Mouse (Mus musculus) thymus, postnatal 10 days (tissue): ENCODE results near the gene Gm5478.
"Not testable (repeated sequence)": the region's sequence is repeated elsewhere in the genome, so short reads cannot be mapped to it uniquely, and the experiment has no call there.

Source experiments
- DNase-seq, 2 experiments: peaks; one replicate each; pipeline ENCODE4 v3.0.0; 2021; ENCODE audit warnings: low spot score in 2 of 2

Gm5478 gene

DNA sequence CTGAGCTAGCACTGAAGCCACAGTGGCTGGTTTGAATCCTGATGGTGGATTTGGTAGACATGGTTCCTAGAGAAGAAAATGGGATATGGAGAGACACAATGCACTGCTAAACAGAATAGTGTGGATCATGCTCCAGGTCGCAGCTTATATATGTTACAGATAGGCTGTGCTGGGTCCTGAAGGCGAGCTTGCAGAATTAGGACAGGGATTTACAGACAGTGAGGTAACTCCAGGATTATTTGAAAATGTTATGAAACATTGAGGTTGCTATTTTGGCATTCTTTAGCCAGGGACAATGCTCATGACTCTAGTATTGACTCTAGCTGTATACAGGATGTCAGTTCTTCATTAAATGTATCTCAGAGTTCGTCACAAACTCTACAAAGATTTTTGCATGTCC, at the start of gene Gm5478:
Gm5478 (minus strand) TSS at position 101 of the 400 bp plus-strand sequence.
- DNase-seq = no peak

- DNase-seq = no peak
These were observed 47.0 kb upstream of the Gm5478 start, which contains the start of gene Krt6a for GRCm38 (mm10) chr15:101694207-101694606. Gene Krt6a (minus strand): TSS chr15:101694307.

GRCm38 (mm10) chr15:101690460-101690859, 43.3 kb upstream of the Gm5478 start:
- DNase-seq = not testable (repeated sequence)

- no peak for DNase-seq
These were observed 41.0 kb upstream of the Gm5478 start for GRCm38 (mm10) chr15:101688161-101688560.

- no peak for DNase-seq
These were observed 33.0 kb upstream of the Gm5478 start, which contains the start of gene Krt6b for GRCm38 (mm10) chr15:101680187-101680586. Gene Krt6b (minus strand): TSS chr15:101680287.

DNA sequence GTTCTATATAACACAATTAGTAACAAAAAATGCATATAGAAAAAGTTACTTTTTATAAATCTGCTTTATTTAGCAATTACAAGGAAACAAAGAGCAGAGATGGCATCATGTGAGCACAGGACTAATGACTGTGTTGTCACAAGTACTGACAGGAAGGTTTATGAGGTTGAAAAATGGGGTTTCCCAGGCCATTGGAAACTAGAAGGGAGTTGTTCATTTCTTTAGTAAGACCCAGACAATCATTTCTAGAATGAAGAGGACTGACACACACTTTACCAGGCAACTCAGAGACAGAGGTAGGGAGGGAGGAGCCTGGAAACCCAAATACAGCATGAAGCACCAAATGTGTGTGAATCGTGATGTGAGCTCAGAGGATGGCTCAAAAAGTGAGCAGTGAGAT, 28.8 kb upstream of the Gm5478 start:
- no peak for DNase-seq

- no peak for DNase-seq
These were observed 5.6 kb upstream of the Gm5478 start for GRCm38 (mm10) chr15:101652736-101653265.

DNA sequence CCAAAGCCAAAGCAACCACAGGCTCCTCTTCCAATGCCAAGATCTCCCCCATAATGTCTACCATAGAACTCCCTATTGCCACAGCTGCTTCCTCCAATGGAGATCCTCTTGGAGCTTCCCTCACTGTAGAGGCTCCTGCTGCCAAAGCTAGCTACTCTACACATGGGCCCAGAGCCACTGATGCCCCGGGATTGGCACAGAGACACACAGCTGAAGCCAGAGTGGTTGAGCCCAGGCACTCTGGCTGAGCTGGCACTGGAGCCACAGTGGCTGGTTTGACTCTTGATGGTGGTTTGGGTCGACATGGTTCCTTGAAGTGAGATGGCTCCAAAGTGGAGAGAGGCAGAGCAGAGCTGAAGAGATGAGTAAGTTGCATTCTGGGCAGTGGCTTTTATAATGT, 19.3 kb downstream of the Gm5478 start, which contains the start of gene Gm5414:
Gm5414 (minus strand) TSS at position 305 of the 400 bp plus-strand sequence.
- DNase-seq = no peak

DNA sequence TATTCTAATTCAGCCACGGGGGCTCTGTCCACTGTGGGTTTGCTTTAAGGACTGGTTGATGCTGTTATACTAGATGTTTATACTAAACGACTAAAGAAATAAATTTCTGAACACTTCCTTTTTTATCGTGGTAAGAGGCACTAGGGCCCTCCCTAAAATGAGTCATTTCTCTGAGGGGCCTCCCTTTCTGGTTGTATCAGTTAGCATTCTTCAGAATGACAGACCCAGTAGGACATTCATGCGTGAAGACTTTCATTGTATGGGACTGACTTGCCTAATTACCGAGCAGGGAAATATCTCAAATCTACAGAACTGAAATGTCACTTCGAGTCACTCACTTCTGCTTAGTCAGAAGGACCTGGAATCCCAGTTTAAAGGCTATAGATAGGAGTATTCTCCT, 48.1 kb downstream of the Gm5478 start:
- DNase-seq = no peak
